Mouse (Mus musculus) brain, embryonic 18.5 days (tissue): ENCODE measurements at regions not wholly inside any gene's neighbourhood (a gene's known extent, or its start where the extent isn't known, plus 50 kb on each side); places are given as distances from the start of the nearest gene placed in this dataset.

Source experiments
- DNase-seq: peaks from one replicate; pipeline ENCODE4 v3.0.0-alpha.2; 2012; ENCODE audit warnings: low read depth, low spot score

DNA sequence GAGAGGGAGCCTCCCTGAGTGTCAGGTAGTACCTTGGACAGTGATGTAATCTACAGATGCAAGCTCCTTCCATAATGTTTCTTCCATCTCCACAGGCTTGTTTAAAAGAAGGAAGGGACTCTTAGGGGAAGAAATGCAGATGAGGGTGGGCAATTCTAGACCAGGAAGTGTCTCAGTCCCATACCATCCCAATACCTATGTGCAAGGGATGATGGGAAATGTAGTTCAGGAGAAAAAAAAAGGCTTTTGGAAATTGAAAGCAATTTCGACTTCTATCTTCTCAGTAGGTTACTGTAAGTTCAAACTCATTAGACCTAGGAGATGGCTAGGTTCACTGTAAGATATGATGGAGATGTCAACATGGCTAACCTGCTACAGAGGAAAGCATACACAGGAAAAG, 68.3 kb downstream of the Cd83 start:
- DNase-seq, result no peak

DNA sequence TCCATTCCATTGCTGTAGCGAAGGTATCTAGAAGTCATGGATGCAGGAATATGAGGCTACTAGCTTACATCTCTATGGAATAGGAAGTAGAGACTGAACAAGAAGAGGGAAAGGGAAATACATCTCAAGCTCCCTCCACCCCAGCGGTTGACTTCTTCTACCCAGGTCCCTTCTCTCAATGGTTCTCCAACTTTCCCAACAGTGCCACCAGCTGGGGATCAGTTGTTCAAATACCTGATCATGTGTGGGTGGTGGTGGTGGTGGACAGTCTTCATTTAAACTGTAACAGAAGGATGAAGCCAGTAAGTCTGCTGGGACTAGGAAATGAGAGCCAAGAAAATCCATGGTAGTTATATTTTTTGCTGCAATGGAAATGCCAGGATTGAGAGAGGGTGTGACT, 70.4 kb downstream of the Cd83 start:
- no peak for DNase-seq

DNA sequence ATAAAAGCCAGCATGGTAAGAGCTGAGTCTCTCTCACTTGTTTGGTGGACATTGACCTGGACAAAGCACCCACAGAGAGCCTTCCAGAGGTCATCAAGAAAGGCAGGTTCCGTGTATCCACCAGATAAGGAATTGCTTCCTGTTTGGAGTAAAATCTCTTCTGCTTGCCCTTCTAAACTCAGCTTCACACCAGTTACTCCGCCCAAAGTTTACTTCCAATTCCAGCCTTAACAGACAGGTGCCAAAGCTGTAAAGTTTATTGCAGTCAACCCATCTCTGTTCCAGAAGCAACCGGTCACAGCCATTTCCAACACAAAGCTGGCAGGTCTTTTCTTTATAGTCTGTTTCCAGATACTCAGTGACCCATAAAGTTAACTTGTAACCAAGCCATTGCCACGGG, 76.4 kb downstream of the Cd83 start:
- no peak for DNase-seq

DNA sequence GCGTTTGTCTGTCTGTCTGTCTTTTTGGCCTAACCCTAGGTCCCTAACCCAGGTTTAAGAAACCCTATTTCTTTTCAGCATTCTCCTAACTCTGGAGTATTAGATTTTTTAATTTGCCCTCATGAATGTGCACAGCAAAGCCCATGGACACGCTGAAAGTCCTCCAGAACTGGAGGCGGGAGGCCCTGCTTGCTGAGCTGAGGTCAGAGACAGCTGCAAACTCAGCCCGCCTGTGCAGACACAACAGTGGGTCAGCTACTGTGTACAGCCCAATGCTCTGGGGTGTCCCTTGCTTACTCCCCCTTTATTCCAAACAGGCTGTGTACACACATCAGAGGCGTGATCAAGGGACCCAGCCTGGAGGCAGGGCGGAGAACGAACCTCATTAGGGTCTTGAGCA, 76.8 kb downstream of the Cd83 start:
- DNase-seq, result no peak

DNA sequence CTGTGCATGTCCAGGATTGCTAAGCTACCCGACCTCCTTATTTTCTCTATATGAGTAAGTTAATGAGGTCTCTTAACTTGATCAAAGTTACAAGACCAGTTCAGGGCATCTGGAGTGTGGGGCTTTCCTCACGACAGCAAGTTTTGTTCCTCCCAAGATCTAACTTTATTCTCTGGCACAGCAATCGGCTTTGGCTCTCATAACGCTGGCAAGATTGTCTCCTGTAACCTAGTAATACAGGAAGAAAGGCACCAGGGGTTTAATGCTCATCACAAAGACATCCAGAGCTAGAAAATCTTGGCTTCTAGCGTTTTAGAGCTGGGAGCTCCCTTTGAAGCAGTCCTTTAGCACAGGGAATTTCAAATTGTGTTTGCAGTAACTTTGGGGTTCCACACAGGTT, 77.5 kb downstream of the Cd83 start:
- DNase-seq, result no peak

DNA sequence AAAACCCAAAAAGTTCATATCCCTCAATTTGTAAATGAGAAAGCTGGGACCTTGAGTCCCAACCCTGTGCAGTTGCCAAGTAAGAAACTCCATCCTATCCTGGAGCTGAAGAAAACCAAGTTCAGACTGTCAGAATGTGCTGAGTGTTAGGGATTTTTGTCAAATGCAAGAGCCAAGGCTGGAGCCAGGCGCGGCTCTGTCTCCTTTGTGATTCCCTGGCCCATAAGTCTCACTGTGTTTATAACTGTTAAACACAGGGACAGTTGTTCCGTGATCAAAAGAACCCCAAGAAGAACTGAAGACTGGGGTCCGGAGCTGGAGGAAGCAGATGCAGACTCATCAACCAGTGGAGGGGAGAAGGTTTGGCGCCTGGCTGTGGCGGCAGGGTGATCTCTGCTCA, 78.0 kb downstream of the Cd83 start:
- DNase-seq, result no peak

DNA sequence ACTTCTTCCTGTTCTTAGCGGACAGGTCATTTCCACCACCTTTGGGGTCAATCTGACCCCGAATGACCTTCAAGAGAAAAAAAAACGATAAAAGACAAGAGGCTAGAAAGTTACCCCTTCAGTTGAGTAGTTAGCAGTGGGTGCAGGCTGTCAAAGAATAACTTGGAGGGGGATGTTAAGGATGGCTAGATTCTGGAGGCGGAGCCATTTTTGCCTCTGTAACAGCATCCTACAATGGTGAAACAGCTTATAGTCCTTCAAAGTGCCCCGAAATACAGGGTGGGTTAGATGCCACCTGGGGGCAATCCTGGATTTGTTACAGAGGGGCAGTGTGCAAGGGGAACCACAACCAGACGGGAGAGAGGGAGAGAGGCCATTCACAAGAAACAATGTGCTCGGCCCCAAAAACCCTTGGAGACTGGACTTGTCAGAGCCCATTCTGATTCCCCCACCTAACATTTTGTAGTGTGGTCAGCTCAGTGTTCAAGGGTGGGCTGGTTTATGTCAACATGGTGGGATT, 79.1 kb downstream of the Cd83 start:
- DNase-seq, result no peak

DNA sequence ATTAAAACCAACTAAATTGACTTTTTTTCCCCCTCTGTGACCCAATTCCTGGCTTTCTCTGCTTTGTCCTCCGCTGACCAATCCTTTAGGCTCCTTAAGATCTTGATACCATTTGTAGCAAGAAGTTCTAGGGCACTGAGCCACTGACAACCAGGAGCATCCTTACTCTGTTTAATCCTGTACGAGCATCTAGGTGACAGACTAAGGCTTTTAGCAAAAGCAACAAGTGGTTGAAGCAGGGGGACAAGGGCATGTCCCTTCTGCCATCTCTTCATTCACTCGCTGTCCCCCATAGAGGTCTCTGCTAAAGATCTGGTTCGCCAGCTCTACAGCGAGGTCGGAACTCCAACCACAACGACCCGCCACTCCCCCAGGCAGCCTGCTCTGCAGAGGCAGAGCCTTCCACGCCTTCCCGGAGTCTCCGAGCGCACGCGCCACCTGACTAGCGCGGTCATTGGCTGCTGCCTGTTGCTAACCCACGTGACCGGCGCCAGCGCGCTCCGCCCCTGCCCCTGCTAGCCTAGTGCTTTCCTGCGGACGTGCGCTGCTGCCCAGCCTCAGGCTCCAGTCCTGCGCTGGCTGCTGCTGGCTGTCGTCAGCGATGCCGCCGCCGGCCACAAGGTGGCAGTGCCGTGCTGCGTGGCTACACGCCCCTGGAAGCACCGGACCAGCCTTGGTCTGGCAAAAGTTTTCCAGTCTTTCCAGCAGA, 79.7 kb downstream of the Cd83 start:
- DNase-seq, result peak; percentile 84

DNA sequence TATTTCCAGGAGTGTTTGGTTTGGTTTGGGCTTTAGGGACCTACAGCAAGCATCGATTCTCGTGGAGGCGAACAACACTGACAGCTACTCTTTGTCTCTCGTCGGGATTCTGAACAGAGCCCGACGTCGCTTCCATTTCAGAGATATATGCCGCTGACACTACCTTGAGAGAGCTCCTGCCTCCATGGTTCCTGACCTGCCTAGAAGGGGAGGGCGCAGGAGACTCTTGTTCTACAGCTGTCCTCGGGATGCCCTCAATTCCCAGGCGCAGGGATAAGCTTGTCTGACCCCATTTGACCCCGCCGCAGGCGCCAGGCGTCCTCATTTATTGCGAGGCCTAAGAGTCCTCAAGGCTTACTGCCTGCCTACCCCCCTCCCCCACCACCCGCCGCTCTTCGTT, 80.5 kb downstream of the Cd83 start:
- no peak for DNase-seq

DNA sequence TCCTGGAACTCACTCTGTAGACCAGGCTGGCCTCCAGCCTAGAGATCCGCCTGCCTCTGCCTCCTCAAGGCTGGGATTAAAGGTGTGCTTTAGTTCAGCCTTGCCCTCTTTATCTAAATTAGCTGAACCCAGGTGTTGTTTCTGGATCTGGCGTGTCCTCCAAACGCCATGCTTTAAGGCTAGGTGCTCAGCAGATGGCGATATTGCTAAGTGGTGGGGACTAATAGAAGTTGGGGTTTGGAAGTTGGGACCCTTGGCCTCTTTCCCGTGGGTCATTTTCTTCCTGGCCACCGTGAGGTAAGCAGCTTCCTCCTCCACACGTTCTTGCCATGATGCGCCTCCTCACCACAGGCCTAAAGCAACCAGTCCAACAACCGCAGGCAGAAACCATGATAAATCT, 91.3 kb downstream of the Cd83 start:
- no peak for DNase-seq

DNA sequence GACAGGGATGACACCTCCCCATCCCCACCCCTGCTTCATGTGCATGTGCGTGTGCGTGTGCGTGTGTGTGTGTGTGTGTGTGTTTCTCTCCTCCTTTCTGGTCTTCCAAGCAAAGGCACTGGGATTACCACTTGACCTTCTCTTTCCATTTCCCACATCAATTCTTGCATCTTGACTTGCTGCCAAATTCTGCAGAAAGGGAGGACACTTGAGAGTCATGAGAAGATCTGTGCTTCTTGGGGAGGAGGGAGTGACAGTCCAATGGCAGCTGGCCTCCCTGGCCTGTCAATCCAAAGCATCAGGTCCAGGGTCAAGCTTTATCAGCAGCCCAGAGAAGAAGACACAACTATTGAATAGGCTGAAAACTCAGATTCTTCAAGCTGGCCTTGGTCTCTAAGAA, 102.7 kb downstream of the Cd83 start:
- no peak for DNase-seq

DNA sequence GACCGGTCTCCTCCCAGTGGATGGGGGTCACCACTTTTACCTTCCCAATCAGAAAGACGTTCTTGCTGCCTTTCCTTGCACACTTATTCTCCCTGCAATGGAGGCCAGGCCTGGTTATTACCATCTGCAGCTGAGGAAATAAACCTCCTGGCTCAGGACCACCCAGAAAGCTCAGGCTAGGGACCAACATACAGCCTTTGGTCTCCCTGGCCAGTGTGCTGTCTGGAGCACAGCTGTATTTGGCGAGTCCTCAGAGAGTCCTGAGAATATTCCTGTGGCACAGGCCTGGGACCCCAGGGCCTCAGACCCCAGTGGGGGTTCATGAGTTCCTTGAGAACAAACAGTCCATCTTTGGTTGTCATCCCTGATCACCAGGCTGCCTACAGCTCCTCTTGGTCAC, 107.4 kb downstream of the Cd83 start:
- no peak for DNase-seq

DNA sequence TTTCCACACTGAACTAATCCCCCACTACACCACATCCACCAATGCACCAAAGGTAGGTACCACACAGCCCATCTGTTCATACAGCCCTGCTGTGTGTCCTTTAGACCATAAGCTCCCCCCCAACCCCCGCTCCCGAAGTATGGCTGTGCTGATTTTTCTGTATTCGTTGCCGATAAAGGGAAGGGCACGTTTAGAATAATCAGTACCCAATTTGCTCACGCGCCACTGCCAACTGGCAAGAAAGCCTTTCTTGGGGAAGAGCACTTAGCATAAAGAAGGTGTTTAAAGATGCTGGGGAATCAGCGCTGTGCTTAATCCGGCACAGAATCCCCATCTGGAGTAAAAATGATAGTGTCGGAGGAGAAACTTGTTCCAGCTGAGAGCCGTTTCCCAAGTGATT, 111.4 kb downstream of the Cd83 start:
- DNase-seq, result no peak

DNA sequence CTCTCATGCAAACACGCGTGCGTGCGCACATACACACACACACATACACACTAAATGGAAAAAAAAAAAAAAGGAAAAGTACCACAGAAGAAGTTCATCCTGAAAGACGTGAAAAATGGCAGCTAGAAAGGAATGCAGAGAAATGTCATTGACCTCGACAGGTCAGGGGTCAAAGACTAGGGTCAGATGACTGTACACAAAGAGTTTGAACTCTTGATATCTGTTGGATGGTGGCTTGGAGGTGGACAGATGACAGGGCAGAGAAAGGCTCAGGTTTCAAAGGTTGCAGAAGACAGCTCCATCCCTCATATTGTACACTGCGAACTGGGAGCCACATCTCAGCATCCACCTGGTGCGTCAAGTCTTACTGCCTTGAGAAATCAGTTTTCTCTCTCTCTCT, 112.5 kb downstream of the Cd83 start:
- no peak for DNase-seq

DNA sequence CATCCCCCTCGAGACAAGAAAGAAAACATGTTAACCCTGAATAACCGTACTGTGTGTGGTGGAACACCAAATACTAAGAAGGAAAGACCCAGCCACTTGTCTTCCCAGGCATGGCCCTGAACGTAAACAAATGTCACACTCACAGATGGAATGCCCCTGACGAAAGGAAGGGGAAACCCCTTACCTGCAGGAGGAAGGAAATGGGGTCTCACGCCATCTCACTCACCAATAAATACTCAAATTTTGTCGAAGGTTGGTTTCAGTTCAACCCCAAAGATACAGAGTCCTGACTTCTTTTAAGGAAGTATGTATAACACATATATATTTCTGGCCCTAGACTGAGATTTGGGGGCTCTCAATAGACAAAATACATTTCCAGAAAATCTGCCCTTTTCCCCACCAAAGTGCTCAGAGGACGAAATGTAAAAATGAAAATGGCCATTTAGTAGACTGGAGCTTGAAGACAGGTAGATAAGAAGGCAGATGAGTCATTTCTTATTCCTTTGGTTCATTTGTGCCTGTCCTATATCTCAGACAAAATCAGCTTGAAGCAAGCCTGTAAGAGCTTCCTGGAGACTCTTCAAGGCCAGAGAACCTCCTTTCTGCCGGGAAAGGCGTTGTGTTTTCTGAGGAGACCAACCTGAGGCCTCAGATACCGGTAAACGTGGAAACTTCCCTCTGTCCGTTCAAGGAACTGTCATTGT, 114.1 kb downstream of the Cd83 start:
- no peak for DNase-seq

DNA sequence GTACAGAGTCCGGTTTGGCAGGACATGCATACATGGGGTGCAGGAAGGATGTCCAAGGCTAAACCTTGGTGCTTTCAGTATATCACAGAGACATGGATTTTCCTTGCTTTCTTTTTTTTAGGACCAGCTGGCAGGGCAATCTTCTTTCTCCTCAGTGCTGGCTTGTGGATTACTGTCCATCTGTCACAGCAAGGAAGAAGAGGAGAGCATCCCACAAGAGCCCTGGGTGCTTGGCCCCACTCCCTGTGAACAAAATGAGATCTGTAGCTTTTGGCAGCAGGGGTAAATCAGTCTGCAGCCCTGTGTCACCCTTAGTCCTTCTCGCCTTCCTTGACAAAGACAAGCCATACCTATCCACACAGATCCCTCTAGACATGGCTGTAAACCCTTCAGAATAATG, 115.5 kb downstream of the Cd83 start:
- no peak for DNase-seq

DNA sequence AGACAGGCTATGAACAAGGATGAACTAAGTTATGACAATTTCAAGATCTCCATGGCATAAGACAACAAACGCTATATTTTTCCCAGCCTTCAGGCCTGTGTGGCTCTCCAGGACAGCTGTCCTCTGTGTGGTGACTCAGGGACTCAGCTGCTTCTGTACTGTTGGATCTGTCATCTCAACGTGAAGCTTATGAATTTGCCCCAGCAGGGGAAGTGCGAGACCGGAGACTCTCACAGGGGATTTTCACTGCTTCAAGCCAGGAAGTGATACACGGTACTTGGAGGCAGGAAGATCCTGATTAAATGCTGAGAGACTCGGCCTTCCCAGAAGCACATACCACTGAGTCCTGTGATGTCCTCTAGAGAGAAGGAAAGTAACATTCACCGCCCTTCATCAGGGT, 116.2 kb downstream of the Cd83 start:
- no peak for DNase-seq

DNA sequence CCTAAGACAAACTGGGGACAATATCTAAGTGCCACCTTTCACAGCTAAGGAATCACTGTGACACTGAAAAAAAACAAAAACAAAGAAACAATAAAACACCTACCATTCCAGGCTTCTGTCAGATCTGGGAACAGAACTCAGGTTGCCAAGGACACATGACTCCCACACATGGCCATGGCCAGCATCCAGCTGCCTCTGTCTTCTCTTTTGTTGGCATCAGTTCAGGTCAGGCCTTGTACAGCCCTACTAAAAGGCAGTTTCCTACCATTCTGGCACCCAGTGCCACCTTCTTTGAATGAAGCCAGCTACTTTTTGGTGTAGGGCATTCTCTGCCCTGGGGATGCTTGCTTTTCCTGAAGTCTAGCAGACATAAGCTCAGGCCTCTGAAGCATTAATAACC, 118.8 kb downstream of the Cd83 start:
- no peak for DNase-seq

DNA sequence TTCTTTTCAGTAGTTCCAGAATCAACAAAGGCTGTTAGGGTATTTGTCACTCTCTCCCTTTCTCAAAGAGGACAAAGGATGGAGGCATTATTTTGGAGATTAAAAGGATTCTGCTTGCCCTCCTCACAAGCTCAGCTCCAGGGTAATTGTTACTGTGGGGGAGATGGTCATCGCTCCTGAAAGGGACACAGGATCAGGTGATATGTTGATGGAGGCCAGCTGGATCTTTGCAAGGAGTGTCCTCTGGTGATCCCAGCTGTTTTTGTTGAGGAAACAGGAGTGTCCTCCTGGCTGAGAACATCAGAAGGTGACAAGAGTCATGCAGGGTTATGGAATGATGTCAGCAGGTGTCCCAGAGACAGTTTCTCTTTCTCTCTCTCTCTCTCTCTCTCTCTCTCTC, 119.7 kb downstream of the Cd83 start:
- no peak for DNase-seq

DNA sequence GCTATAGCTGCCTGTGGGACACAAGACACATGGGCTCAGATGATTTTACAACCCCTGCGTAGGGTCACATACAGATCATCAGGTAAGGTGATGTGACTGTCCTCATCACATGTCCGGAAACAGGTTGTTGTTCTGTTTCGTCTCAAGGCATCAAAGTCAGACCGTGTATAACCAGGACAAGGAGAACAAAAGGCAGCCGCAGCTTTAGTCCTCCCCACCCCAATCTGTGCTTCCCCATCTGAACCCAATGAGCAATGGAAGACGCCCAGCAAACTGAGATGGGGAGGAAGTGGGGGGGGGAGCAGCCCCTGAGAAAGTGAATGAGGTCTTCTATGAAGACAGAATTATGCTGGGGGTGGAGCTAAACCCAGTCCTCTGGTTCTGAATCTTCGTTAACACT, 121.7 kb downstream of the Cd83 start:
- DNase-seq, result no peak

DNA sequence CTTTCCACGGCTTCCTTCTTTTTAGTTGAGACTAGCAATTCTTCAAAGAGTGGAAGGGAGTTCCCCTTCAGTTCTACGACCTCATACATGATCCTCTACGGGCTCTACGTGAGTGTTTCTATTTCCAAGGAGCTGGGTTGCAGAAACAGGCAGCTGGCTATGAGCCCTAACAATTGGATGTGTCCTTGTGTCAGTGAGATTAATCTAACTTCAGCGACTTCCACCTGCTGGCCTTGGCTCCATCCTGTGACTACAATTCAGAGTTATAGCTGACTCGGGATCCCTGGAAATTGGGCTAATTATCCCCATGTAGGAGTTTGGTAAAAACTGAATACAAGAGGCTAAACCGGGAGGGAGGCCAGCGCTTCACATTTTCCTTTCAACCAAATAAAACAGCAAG, 122.8 kb downstream of the Cd83 start:
- no peak for DNase-seq

DNA sequence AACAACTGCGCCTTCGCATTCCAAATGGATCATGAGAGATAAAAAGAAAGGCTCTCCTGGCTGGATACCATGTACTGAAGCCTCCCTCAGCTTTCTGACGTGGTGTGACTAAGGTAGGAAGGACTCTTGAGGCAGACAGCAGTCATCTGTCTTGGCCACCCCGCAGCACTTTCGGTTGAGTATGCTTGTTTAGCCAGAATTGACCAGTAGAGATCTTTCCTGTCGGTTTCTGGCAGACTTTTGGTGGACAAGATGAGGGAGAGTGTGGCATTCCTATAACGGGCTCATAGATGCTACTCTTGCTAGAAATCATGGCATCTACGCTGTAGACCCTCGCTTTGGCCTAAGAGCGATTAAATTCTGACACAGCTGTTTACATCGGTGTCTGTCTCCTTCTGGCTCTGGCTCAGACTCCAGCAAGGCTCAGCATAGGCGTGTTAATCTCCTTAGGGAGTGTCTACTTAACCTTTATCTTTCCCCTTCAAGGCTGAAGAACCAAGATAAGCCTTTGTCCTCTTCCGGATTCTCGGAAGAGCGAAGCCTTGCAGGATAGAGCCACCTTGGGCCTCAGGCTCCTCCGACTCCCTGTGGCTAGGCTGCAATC, 123.6 kb downstream of the Cd83 start:
- DNase-seq, result no peak

DNA sequence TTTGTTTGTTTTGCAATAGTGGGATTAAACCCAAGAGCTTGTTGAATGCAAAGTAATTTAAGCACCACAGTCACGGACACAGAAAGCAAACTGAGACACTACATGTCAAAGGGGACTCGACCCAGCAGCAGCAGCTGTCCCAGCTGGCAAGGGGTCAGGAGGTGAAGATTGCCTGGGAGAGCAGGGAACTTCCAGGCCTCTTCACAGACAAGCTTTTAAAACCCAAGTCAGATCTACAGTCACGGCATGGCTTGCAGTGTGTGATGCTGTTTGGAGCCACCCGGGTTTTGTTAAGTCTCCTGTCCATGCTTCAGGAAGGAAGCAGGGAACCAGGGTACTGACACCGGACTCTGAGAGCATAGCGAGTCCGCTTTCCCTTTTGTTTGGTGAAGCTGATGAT, 125.4 kb downstream of the Cd83 start:
- no peak for DNase-seq
